20 mouse cellular contexts compared by ENCODE assay signal in genomic region chr2:129819531-129819930, GRCm38 (mm10). TPM values are rescaled to one million over a fixed set of nuclear protein-coding genes. Genes with fewer than 3 reads are reported as not detected.
DNase-seq lines count a peak whose midpoint lies in the region; ATAC-seq and TF ChIP-seq lines count a peak whose summit lies in the region.
"Had no signal": no experiment of that assay in that cellular context is flagged by ENCODE, and none has a peak within 500 bp of the region (broad histone marks: within the 10 kb centered on the region; RNA-seq: fewer than 3 reads in every experiment).

No protein-coding gene starts in this region.

- peaks cover 90% of the 10 kb centered on the region for H3K4me1 ChIP-seq in heart, embryonic 13.5 days
- H3K4me1 ChIP-seq in embryonic fibroblast, embryonic 13.5 days (ENCODE audit: control insufficient read depth, insufficient read depth, low read length), result peaks cover 21% of the 10 kb centered on the region
- H3K4me1 ChIP-seq: limb, embryonic 12.5 days had no signal

- no peak overlapping the region for H3K4me2 ChIP-seq in heart, embryonic 13.5 days
- H3K4me2 ChIP-seq: hindbrain, embryonic 13.5 days; limb, embryonic 12.5 days; liver, embryonic 11.5 days; midbrain, embryonic 11.5 days; neural tube, embryonic 15.5 days had no signal

- peak overlapping the region; percentile 81 for H3K27ac ChIP-seq in heart, embryonic 13.5 days (replicated peaks)
- peak overlapping the region; percentile 32; the same call in 1 of the 2 replicates for H3K27ac ChIP-seq in layer of hippocampus, adult 2 months
- peak overlapping the region; percentile 80 for H3K27ac ChIP-seq in embryonic fibroblast, embryonic 13.5 days (ENCODE audit: insufficient read depth, low read length)
- H3K27ac ChIP-seq: hindbrain, embryonic 13.5 days; limb, embryonic 12.5 days; neural tube, embryonic 15.5 days had no signal

- no peak for TF ChIP-seq POLR2A in embryonic fibroblast, embryonic 13.5 days (IDR thresholded peaks at IDR 0.05; ENCODE audit: low read depth, low read length)

- no peak overlapping the region for H3K4me3 ChIP-seq in heart, embryonic 13.5 days
- no peak overlapping the region for H3K4me3 ChIP-seq in layer of hippocampus, adult 2 months
- H3K4me3 ChIP-seq in embryonic fibroblast, embryonic 13.5 days (ENCODE audit: insufficient read depth, low read length), result no peak overlapping the region
- H3K4me3 ChIP-seq: hindbrain, embryonic 13.5 days; limb, embryonic 12.5 days; neural tube, embryonic 15.5 days had no signal

- no peaks in the 10 kb centered on the region for H3K9me3 ChIP-seq in heart, embryonic 13.5 days
- H3K9me3 ChIP-seq: hindbrain, embryonic 13.5 days; limb, embryonic 12.5 days; neural tube, embryonic 15.5 days had no signal

- ATAC-seq in heart, embryonic 13.5 days (ENCODE audit: extremely low read depth, insufficient number of reproducible peaks, low FRiP score, low TSS enrichment), result no peak
- ATAC-seq: forebrain, postnatal 0 days; liver, postnatal 0 days had no signal

- WGBS in heart, embryonic 13.5 days, result 59% methylated on average over 2 of the region's 2 CpGs

- no peak for TF ChIP-seq CTCF in layer of hippocampus, adult 2 months (conservative IDR thresholded peaks at IDR 0.05)
- no peak for TF ChIP-seq CTCF in embryonic fibroblast, embryonic 13.5 days (IDR thresholded peaks at IDR 0.05; ENCODE audit: borderline replicate concordance, insufficient read depth, low read length)

- H3K36me3 ChIP-seq in heart, embryonic 13.5 days, result peaks cover 37% of the 10 kb centered on the region
- H3K36me3 ChIP-seq: neural tube, embryonic 15.5 days had no signal

- DNase-seq in heart, adult 9 months (ENCODE audit: low spot score in 2 of 2), result no peak
- no peak for DNase-seq in layer of hippocampus, adult 2 months (ENCODE audit: low spot score in 2 of 2)
- DNase-seq in layer of hippocampus, adult 9-11 months, result no peak
- DNase-seq in Muller cell, postnatal 12 days (ENCODE audit: inconsistent ontology term), result peak; percentile 45
- DNase-seq in frontal cortex, adult 2 months (ENCODE audit: extremely low spot score in 1 of 2, low spot score in 1 of 2), result no peak
- no peak for DNase-seq in frontal cortex, postnatal 10 days (ENCODE audit: low spot score in 2 of 2)
- DNase-seq: forebrain, postnatal 0 days; gastrocnemius, postnatal 10 days; kidney, adult 8-10 months; kidney, postnatal 10 days; liver, postnatal 0 days; lung, postnatal 10 days; thymus, postnatal 14 days had no signal

- H3K9ac ChIP-seq in heart, embryonic 13.5 days, result no peak overlapping the region; the same call in 1 of the 2 replicates
- H3K9ac ChIP-seq: forebrain, postnatal 0 days; hindbrain, embryonic 13.5 days; limb, embryonic 12.5 days; liver, postnatal 0 days; neural tube, embryonic 15.5 days had no signal

- H3K27me3 ChIP-seq in heart, embryonic 13.5 days (replicated peaks), result no peaks in the 10 kb centered on the region
- H3K27me3 ChIP-seq: hindbrain, embryonic 13.5 days; limb, embryonic 12.5 days; neural tube, embryonic 15.5 days had no signal

RNA-seq across cellular contexts. Expression of gene Stk35, which starts 19.2 kb away (rescaled TPM):
- polyA plus RNA-seq in heart, embryonic 13.5 days (2015; fragmentation: Nextera tagmentation; extraction: Ambion mirVana), result 6.1 and 6.2 TPM in 2 replicates
- total RNA-seq in layer of hippocampus, adult 2 months (2021), result 10 to 100 TPM; 28.0 to 33.5 TPM
- 17.4 and 18.4 TPM in 2 replicates for polyA plus RNA-seq in embryonic fibroblast, embryonic 13.5 days (2011; ENCODE audit: insufficient read length, low read depth, missing spikeins)
- 22.3 and 23.5 TPM in 2 replicates for polyA plus RNA-seq in frontal cortex, adult 2 months (2012; rRNA removed)
